Mouse (Mus musculus) midbrain, embryonic 16.5 days (tissue): ENCODE data around the gene Pde4b. TPM values are rescaled to one million over a fixed set of nuclear protein-coding genes. Genes with fewer than 3 reads are reported as not detected.

Experiments used
- ATAC-seq: fragments of 200-750 bp; cut with Nextera tagmentation; 2 replicates; pipeline ENCODE4 v1.8.0; 2017; ENCODE audit warnings: moderate TSS enrichment
- H3K27ac ChIP-seq: fragments of 300-500 bp; sonication (generic); 2 replicates; pipeline ENCODE4 v1.5.1; 2014; ENCODE audit warnings: mild to moderate bottlenecking, low read length, mixed read lengths
- H3K27me3 ChIP-seq: fragments of 300-500 bp; sonication (generic); 2 replicates; pipeline ENCODE4 v1.6.1; 2014; ENCODE audit warnings: low read depth, low read length, mixed read lengths; ENCODE audit not compliant: control insufficient read depth, insufficient read depth
- H3K36me3 ChIP-seq: fragments of 300-500 bp; sonication (generic); 2 replicates; pipeline ENCODE4 v1.6.1; 2014; ENCODE audit warnings: mild to moderate bottlenecking, low read length, moderate library complexity, mixed read lengths; ENCODE audit not compliant: control insufficient read depth, insufficient read depth
- H3K4me1 ChIP-seq: fragments of 300-500 bp; sonication (generic); 2 replicates; pipeline ENCODE4 v1.6.1; 2014; ENCODE audit warnings: mild to moderate bottlenecking, low read length, mixed read lengths; ENCODE audit not compliant: control insufficient read depth, insufficient read depth
- H3K4me2 ChIP-seq: fragments of 300-500 bp; sonication (generic); 2 replicates; pipeline ENCODE4 v1.6.1; 2014; ENCODE audit warnings: mild to moderate bottlenecking, low read length, mixed read lengths
- H3K4me3 ChIP-seq: fragments of 300-500 bp; sonication (generic); 2 replicates; pipeline ENCODE4 v1.5.1; 2014; ENCODE audit warnings: low read depth, mild to moderate bottlenecking, low read length, moderate library complexity, mixed read lengths
- H3K9ac ChIP-seq: fragments of 300-500 bp; sonication (generic); 2 replicates; pipeline ENCODE4 v1.6.1; 2014; ENCODE audit warnings: low read depth, low read length, mixed read lengths
- H3K9me3 ChIP-seq: fragments of 300-500 bp; sonication (generic); replicated peaks from 2 replicates; pipeline ENCODE4 v1.6.1; 2014; ENCODE audit warnings: mild to moderate bottlenecking, low read length, mixed read lengths; ENCODE audit not compliant: control insufficient read depth, poor library complexity, severe bottlenecking
- WGBS: fragments of 180-500 bp; shearing (Covaris S2); extraction: QIAGEN DNeasy Blood & Tissue Kit; methylation state at CpG from one replicate; pipeline ENCODE4 v1.1.7; 2014; 5-methylcytosine and 5-hydroxymethylcytosine counted together
- polyA plus RNA-seq: library from polyadenylated mRNA; unstranded; fragments of >200 nt; fragmentation: Nextera tagmentation; extraction: Ambion mirVana; gene quantifications from 2 replicates; pipeline ENCODE4 v1.2.1, GENCODE M21; 2015

The Pde4b gene
- polyA plus RNA-seq, 1 experiment from 2014 or later: 64.5 TPM

- Histone ChIP-seq H3K4me1 (no peaks in the 10 kb centered on the region; the same call in 1 of the 2 replicates), H3K27ac (no peak overlapping the region), H3K4me3 (peak overlapping the region; percentile 73), H3K9me3 (no peaks in the 10 kb centered on the region), H3K27me3 (no peaks in the 10 kb centered on the region), H3K36me3 (no peaks in the 10 kb centered on the region), H3K9ac (peak overlapping the region; percentile 85), H3K4me2 (peak overlapping the region; percentile 74)
- WGBS: 23% methylated on average over 15 of the region's 15 CpGs
- peak; percentile 71 for ATAC-seq
Observed at GRCm38 (mm10) chr4:102088235-102088867, 1.0 kb downstream of the Pde4b start.

DNA sequence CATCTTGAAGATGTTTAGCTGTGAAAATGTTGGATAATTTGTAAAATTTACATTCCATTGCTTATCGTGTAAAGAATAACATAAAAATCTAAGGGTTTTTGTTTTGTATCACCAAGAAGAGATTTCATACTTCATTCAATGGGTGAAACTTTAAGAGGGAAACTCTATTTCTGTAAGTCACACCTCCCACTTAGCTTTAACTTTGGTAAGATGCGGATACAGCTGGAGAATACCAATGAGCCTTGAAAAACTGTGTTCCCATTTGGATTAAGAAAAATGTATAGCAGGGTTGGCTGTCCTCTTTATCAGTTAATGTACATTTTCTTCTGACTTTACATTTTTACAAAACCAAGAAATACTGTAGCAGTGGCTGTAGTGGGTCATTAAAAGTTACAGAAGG lies 8.5 kb downstream of the Pde4b start:
- Histone ChIP-seq H3K27me3 (no peaks in the 10 kb centered on the region), H3K4me2 (no peak overlapping the region), H3K27ac (no peak overlapping the region), H3K9ac (no peak overlapping the region), H3K36me3 (no peaks in the 10 kb centered on the region), H3K4me3 (no peak overlapping the region), H3K4me1 (no peaks in the 10 kb centered on the region), H3K9me3 (no peaks in the 10 kb centered on the region)
- WGBS: 96% methylated on average over 2 of the region's 2 CpGs
- no peak for ATAC-seq

- WGBS: 86% methylated on average over 4 of the region's 4 CpGs
- no peak overlapping the region for H3K9ac ChIP-seq
- no peaks in the 10 kb centered on the region for H3K4me1 ChIP-seq
- no peaks in the 10 kb centered on the region for H3K36me3 ChIP-seq
- no peak overlapping the region for H3K27ac ChIP-seq
- H3K9me3 ChIP-seq: no peaks in the 10 kb centered on the region
- no peak overlapping the region for H3K4me3 ChIP-seq
- ATAC-seq: no peak
- H3K4me2 ChIP-seq: no peak overlapping the region
- no peaks in the 10 kb centered on the region for H3K27me3 ChIP-seq
Observed at GRCm38 (mm10) chr4:102102241-102102640, 14.9 kb downstream of the Pde4b start.

DNA sequence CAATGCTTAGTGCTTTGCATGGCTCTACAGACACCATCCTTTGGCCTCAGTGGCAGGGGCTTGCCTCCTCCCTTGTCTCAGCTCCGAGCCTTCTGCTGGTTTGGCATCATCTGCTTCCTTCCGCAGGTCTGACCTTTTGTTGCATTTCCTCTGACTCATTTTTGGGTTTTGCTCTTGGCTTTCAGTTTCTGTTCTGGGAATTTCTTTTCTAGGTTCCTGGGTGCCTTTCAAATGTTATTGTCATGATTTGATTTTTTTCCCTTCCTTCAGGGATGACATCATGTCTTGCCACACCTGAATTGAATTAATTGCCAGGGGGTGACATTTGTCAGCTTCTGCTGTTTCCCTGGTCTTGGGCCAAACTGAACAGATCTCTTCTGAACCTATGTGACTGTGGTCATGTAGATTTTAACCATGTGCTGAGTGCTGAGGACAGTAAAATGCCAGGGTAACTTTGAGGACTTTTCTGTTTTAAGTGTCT lies 17.2 kb downstream of the Pde4b start:
- ATAC-seq: no peak
- H3K9me3 ChIP-seq: no peaks in the 10 kb centered on the region
- 91% methylated on average over 2 of the region's 2 CpGs for WGBS
- no peak overlapping the region for H3K4me2 ChIP-seq
- no peak overlapping the region for H3K4me3 ChIP-seq
- no peaks in the 10 kb centered on the region for H3K36me3 ChIP-seq
- no peak overlapping the region for H3K27ac ChIP-seq
- H3K4me1 ChIP-seq: no peaks in the 10 kb centered on the region; the same call in 1 of the 2 replicates
- H3K27me3 ChIP-seq: no peaks in the 10 kb centered on the region
- no peak overlapping the region for H3K9ac ChIP-seq

DNA sequence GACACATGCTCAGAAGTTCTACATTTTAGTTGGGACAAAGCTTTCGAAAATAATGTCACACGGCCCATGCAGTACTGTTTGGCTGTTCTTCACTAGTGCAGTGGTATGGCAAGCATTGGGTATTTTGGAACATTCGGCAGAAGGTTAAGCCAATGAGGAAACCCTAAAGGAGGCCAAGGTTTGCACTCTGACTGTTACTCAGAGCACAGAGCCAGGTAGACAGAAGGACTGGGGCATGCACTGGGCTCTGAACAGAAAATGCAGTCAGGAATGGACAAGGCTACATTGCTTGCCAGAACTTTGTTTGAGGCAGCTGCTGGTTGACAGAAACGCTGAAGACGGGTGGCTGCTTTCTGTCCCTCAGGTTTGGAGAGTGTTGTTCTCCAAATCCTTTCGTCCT lies 19.4 kb downstream of the Pde4b start:
- H3K4me1 ChIP-seq: no peaks in the 10 kb centered on the region; the same call in 1 of the 2 replicates
- H3K27ac ChIP-seq: no peak overlapping the region
- no peaks in the 10 kb centered on the region for H3K36me3 ChIP-seq
- WGBS: 89% methylated on average over 6 of the region's 6 CpGs
- no peak overlapping the region for H3K9ac ChIP-seq
- H3K4me2 ChIP-seq: no peak overlapping the region
- no peaks in the 10 kb centered on the region for H3K27me3 ChIP-seq
- no peaks in the 10 kb centered on the region for H3K9me3 ChIP-seq
- ATAC-seq: no peak
- H3K4me3 ChIP-seq: no peak overlapping the region

DNA sequence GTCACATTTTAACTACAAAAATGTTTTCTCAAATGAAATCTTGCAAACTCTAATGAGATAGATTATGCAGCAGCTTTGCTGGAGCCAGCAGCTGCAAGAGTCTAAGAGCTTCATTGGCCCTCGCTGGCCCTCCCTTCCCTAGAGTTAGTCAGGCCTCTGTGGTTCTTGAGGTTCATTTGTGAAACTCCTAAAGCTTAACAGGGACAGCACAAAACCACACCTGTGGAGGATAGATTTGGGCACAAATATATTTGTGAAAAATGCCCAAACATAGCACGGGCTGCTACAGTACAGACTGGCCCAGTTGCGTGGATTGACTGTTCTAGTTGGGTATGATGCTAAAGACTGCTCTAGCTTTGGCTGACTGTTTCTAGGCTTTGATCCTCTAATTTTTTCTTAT lies 32.1 kb downstream of the Pde4b start:
- no peak for ATAC-seq
- H3K4me3 ChIP-seq: no peak overlapping the region
- no peaks in the 10 kb centered on the region for H3K27me3 ChIP-seq
- H3K9me3 ChIP-seq: no peaks in the 10 kb centered on the region
- H3K36me3 ChIP-seq: no peaks in the 10 kb centered on the region
- no peak overlapping the region for H3K27ac ChIP-seq
- WGBS: 91% methylated on average over 3 of the region's 3 CpGs
- H3K4me1 ChIP-seq: no peaks in the 10 kb centered on the region
- H3K9ac ChIP-seq: no peak overlapping the region
- no peak overlapping the region for H3K4me2 ChIP-seq

- H3K4me3 ChIP-seq: no peak overlapping the region
- ATAC-seq: no peak
- H3K27ac ChIP-seq: no peak overlapping the region
- H3K27me3 ChIP-seq: no peaks in the 10 kb centered on the region
- no peak overlapping the region for H3K9ac ChIP-seq
- WGBS: 73% methylated on average over 3 of the region's 3 CpGs
- H3K4me2 ChIP-seq: no peak overlapping the region
- H3K9me3 ChIP-seq: no peaks in the 10 kb centered on the region
- H3K4me1 ChIP-seq: no peaks in the 10 kb centered on the region
- no peaks in the 10 kb centered on the region for H3K36me3 ChIP-seq
Observed at GRCm38 (mm10) chr4:102136366-102136849, 49.1 kb downstream of the Pde4b start.

GRCm38 (mm10) chr4:102138346-102138745 lies 51.0 kb downstream of the Pde4b start:
- H3K27ac ChIP-seq: no peak overlapping the region
- H3K4me1 ChIP-seq: no peaks in the 10 kb centered on the region
- H3K9me3 ChIP-seq: no peaks in the 10 kb centered on the region
- WGBS: 77% methylated on average over 4 of the region's 4 CpGs
- no peaks in the 10 kb centered on the region for H3K27me3 ChIP-seq
- H3K4me2 ChIP-seq: no peak overlapping the region
- no peaks in the 10 kb centered on the region for H3K36me3 ChIP-seq
- ATAC-seq: no peak
- no peak overlapping the region for H3K4me3 ChIP-seq
- no peak overlapping the region for H3K9ac ChIP-seq

- Histone ChIP-seq H3K9ac (no peak overlapping the region), H3K27me3 (no peaks in the 10 kb centered on the region), H3K4me3 (no peak overlapping the region), H3K36me3 (no peaks in the 10 kb centered on the region), H3K4me2 (no peak overlapping the region), H3K27ac (no peak overlapping the region), H3K9me3 (no peaks in the 10 kb centered on the region), H3K4me1 (no peaks in the 10 kb centered on the region)
- no peak for ATAC-seq
- 89% methylated on average over 3 of the region's 3 CpGs for WGBS
Observed at GRCm38 (mm10) chr4:102141241-102141640, 53.9 kb downstream of the Pde4b start.
